Mouse (Mus musculus): ENCODE measurements around the gene 3830406C13Rik. TPM values are rescaled to one million over a fixed set of nuclear protein-coding genes. Genes with fewer than 3 reads are reported as not detected.
"Not testable (repeated sequence)": the region's sequence is repeated elsewhere in the genome, so short reads cannot be mapped to it uniquely, and the experiment has no call there.

The 3830406C13Rik gene
- 10 to 100 TPM; 17.1 to 20.1 TPM for total RNA-seq (2021)
- long read RNA-seq, experiment 1, transcript 3830406C13Rik-202 (5 exons, 2,452 nt) = major isoform, 8 of 28 reads
- long read RNA-seq, experiment 1, partial matches to known transcripts = 0 of 28 reads
- long read RNA-seq, experiment 1, other reads (novel, unspliced or antisense) = 6 of 28 reads
- long read RNA-seq, experiment 2, transcript 3830406C13Rik-202 (5 exons, 2,452 nt) = major isoform, 10 of 29 reads
- long read RNA-seq, experiment 2, partial matches to known transcripts = 1 of 29 reads
- long read RNA-seq, experiment 2, other reads (novel, unspliced or antisense) = 4 of 29 reads

- DNase-seq (ENCODE audit: low spot score in 2 of 2) = peak; percentile 54 to 84
Measured at GRCm38 (mm10) chr14:12284141-12284912, at the start of gene 3830406C13Rik. 3830406C13Rik (plus strand) TSS chr14:12284173.

GRCm38 (mm10) chr14:12243726-12244125 lies 40.2 kb upstream of the 3830406C13Rik start:
- no peak for DNase-seq (ENCODE audit: low spot score in 2 of 2)

GRCm38 (mm10) chr14:12276031-12276430 lies 7.9 kb upstream of the 3830406C13Rik start:
- DNase-seq (ENCODE audit: low spot score in 2 of 2) = no peak

DNA sequence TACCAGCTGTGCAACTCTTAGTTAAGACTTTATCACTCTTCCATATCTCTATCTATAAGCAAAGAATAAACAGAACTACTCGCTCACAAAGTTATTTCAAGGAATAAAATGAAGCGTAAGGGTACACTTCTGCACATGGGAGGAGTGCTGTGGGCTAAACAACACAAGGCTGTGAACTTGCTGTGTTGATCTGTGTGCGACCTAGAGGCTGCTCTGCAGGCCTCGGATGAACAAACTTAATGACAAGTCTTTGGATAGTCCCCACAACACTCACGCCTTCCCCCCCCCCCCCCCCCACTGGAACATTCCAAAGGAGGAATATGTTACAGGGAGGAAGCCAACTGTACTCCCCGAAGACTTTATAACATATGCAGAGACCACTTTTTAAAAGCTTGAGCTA lies 332 bp upstream of the 3830406C13Rik start, which contains the start of gene Gm49355:
Gene Gm49355, plus strand, starts transcription at position 336 of the 400 bp plus-strand sequence.
- no peak for DNase-seq (ENCODE audit: low spot score in 2 of 2)

- not testable (repeated sequence) for DNase-seq (ENCODE audit: low spot score in 2 of 2)
Measured at GRCm38 (mm10) chr14:12289747-12290146, 5.8 kb downstream of the 3830406C13Rik start.

DNA sequence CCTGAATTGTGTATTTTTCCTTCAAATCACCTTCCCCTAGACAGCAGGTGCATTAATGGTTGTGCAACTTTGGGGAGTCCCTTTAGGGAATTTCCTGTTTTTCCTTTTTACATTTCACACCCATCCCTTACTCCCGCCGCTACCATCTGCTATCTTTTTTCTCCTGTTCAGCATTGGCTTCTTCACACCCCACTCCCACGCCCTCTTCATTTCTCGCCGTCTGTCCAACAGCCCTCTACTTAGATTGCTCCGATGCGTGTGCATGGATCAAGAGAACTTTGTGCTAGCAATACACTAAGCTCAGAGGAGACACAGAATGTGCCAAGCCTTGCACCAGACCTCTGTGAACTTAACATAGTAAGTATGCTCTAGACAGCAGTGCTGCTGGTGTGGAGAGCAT lies 12.4 kb downstream of the 3830406C13Rik start:
- no peak for DNase-seq (ENCODE audit: low spot score in 2 of 2)

GRCm38 (mm10) chr14:12299171-12299570 lies 15.2 kb downstream of the 3830406C13Rik start:
- no peak for DNase-seq (ENCODE audit: low spot score in 2 of 2)

DNA sequence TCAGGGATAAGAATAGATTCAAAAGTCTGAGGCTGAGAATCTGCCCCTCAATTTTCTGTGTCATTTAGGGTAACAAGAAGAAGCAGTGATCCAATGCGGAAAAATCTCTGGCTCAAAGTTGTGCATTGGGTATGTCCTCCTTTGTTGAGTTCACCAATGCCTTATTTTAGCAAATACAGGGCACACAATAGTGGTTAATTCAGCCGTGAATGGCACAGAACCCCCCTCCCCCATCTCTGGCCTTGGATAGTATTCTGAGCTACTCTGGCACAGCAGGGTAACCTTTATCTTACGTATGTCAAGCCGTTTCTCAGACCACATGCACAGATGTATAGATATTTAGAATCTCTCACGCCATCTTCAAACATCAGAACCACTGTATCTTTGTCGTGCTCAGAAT lies 15.7 kb downstream of the 3830406C13Rik start:
- DNase-seq (ENCODE audit: low spot score in 2 of 2) = no peak

GRCm38 (mm10) chr14:12300275-12300674 lies 16.3 kb downstream of the 3830406C13Rik start:
- DNase-seq (ENCODE audit: low spot score in 2 of 2) = no peak

- no peak for DNase-seq (ENCODE audit: low spot score in 2 of 2)
Measured at GRCm38 (mm10) chr14:12300677-12301076, 16.7 kb downstream of the 3830406C13Rik start.

DNA sequence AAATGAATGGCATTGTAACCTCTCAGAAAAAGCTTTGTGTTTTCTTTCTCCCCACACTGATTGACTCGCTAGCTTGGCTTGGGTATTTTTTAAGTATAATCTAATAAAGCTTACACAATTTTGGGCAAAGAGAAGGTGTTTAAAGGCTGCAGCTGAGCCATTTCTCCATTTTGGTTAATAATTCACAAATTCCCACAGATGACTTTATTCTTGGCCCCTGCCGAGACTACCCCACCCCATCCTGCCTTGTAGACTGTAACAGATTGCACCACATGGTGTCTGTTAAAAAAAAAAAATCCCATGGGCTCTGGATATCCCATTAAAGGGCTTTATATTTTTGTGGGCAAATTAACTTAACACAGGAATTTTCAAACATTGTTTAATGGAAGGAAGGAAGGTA lies 19.1 kb downstream of the 3830406C13Rik start:
- no peak for DNase-seq (ENCODE audit: low spot score in 2 of 2)

DNA sequence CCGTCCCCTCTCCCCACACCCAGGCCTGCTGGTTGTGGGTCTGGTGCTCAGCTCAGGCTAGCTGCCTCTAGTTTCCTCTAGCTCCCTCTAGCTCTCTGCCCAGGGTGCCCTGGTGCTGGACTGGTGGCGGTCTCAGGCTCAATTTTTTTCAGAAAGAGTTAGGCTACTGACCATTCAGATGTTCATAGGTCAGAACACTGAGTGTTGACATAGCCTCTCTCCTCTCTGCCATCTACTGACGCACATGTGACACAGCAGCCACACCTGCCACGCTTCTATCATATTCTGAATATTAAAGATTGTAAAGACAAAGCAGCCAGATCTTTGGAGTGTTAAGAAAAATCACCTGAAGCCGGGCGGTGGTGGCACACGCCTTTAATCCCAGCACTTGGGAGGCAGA lies 49.6 kb downstream of the 3830406C13Rik start:
- DNase-seq (ENCODE audit: low spot score in 2 of 2) = no peak

GRCm38 (mm10) chr14:12334925-12335324 lies 51.0 kb downstream of the 3830406C13Rik start:
- DNase-seq (ENCODE audit: low spot score in 2 of 2) = no peak

DNA sequence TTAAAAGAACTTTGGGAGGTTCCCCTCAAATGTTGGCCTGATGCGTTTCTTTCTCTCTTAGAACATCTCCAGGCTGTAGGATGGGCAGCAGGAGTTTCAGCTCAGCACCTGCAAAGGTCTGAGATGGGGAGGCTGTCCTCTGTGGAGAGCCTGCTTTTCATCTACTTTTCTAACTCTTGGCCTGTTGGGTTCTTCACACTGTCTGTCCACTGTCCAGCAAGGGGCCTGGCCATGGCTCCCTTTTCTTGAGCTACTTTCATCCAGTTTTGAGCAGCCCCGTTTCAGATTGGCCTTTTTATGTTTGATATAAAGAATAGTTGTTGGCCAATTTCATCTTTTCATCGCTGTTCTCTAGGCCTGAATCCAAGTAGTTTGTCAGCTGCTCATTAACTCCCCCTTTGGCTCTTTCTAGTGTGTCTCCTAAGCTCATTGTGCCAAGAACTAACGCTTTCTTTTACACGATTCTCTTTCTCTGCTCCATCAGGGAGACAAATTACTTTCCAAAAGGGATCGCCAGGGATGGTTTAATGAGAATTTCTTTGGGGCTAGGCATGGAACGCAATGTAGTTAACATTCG lies 53.5 kb downstream of the 3830406C13Rik start:
- DNase-seq (ENCODE audit: low spot score in 2 of 2) = no peak

GRCm38 (mm10) chr14:12337998-12338809 lies 54.2 kb downstream of the 3830406C13Rik start:
- DNase-seq (ENCODE audit: low spot score in 2 of 2) = no peak

- no peak for DNase-seq (ENCODE audit: low spot score in 2 of 2)
Measured at GRCm38 (mm10) chr14:12338811-12339565, 55.0 kb downstream of the 3830406C13Rik start.

- no peak for DNase-seq (ENCODE audit: low spot score in 2 of 2)
Measured at GRCm38 (mm10) chr14:12340238-12341074, 56.5 kb downstream of the 3830406C13Rik start.

DNA sequence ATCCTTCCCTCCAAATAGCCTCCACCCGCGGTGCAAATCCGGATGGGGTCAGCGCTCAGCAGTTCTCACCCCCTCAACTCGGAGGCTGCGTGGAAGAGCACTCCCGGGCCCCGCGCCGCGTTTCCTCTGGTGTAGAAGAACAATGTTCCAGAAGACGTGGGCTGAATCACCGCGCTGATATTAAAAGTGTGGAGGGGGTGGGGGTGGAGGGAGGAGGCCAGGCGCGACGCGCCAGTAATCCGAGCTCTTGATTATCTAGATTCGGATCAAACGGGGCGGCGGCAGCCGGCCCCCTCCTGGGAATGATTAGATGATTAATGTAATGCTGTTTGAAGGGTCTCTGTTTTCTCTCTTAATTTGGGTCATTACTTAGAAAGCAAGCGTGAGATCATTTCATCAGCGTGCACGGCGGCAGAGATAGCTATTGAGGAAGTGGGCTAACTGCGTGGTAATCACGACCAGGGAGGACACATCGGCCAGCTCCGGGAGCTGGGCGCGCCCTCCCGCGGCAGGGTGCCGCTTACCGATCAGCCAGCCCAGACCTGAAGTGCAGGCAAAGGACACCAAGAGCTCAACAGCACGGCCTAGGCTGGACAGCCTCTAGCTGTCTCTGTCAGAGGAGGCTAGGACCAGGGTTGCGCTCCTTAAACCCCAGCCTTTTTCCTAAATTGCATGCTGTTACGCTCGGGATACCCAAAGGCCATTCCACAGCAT lies 57.3 kb downstream of the 3830406C13Rik start:
- DNase-seq (ENCODE audit: low spot score in 2 of 2) = no peak
